Mouse (Mus musculus) cerebellum, adult 9-11 months (tissue): ENCODE measurements around the gene Slc10a1.

Experiments used
- DNase-seq: peaks from one replicate; pipeline ENCODE4 v3.0.0; 2022

Slc10a1 gene

DNA sequence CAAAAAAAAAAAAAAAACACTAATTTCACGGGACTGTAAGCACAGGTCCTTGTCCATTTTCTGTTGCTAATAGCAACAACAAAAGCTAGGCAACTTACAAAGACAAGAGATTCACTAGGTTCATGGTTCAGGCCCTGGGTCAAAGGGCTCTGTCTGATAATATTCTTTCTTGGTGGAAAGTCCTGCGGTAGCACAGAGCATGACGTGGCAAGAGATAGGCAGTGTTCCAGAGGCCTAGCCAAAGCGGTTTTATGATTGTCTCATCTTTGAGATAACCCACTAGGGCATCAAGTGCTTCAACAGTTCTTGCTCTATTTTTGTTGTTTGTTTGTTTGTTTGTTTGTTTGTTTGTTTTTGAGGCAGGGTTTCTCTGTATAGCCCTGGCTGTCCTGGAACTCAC lies 42.0 kb downstream of the Slc10a1 start:
- DNase-seq = no peak

DNA sequence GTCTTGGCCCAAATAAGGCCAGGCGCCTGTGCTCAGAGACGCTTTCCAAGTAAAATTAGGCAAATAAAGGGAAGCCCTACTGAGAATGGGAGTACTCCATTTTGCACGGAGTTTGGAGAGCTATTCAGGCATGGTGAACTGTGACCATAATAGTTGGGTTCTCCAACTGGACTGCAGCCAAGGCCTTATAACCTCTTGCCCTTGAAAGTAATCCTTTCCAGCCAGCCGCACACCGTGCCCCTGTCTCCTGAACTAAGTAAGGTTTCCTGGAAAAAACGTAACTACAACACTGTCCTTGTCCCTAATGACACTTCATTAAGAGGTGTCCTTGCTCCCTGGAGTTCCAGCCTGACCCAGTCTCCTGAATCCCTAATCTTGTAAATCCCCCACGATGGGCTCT lies 42.6 kb downstream of the Slc10a1 start:
- no peak for DNase-seq

DNA sequence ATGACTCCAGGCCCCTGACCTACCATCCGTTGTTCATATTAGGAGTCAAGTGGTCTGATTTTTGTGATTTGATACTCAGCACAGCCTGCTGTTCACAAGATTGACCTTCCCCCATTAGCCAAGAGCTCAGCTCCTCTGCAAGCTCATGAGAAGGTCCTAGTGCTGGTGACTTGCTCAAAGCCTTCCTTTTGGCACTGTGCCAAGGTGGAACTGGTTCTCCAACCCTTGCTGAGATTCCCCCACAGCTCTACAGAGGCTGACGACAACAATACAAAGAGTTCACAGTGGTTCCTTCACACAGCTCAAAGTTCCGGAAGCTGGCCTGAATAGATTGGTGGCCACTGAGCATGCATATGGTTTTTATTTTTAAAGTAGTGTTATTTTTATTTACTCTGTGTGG lies 44.3 kb downstream of the Slc10a1 start:
- no peak for DNase-seq

DNA sequence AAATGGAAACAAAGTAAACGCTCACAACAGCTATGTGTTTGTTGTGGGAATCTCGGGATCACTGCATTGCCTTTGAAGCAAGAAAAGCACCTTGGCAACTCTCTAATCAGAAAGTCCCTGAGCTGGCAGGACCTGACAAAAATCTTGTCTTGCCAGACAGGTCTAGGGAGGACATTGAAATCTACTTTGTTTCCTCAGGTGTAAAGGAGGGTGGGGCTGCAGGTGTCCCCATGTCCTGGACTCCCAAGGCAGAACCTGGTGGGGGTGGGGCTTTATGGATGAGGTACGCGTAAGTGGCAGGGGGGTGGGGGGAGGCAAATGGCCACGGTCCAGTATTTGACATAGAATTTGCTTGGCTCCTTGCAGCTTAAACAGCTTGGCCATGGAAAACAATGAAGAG lies 44.9 kb downstream of the Slc10a1 start:
- no peak for DNase-seq

DNA sequence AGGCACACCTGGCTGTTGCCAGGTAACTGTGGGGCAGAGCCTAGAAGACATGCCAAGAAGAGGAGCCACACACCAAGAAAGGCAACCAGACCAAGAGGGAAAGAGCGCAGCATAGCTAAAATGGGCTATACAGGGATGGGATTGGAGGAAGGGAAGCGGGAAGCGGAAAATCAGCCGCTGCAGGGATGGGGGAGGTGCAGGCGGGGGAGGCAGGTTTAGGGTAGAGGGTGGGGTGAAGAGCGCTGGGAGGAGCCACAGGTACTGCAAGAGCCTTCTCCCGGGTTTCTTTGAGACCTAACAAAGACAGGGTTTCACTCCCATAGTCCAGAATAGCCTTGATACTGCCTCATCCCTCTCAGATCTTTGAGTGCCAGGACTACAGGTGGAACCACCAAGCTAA lies 45.6 kb downstream of the Slc10a1 start:
- no peak for DNase-seq

DNA sequence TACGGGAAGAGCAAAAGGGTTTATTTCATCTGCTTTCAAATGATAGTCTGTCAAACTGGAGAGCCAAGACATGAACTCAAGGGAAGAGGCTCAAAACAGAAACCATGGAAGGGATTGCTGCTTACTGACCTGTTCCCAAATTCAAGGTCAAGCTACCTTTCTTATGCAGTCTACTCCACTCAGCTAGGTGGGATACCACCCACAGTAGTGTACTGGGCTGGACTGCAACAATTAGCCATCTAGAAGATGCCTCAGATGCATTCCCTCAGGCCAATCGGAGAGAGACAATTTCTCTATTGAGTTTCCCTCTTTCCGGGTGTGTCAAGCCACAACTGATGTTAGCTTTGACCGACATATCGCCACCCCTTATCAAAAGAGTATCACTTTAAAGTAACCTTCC lies 47.2 kb downstream of the Slc10a1 start:
- DNase-seq = no peak

DNA sequence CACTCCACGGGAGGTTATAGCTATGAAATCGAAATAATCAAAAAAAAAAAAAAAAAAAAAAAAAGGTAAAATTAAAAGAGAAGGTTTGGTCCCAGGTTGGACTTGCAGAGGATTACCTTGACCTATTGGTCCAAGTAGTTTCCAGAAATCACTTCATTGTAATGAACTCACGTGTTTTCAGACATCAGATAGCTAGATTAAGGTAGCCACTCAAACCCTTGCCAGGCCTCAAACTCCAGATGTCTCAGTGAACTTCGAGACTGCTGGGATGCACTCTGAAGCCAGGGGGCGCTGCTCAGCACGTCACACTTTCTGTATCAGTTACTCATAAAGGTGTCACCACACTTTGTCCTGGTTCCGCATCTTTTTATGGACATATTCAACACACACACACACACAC lies 50.7 kb downstream of the Slc10a1 start:
- no peak for DNase-seq

DNA sequence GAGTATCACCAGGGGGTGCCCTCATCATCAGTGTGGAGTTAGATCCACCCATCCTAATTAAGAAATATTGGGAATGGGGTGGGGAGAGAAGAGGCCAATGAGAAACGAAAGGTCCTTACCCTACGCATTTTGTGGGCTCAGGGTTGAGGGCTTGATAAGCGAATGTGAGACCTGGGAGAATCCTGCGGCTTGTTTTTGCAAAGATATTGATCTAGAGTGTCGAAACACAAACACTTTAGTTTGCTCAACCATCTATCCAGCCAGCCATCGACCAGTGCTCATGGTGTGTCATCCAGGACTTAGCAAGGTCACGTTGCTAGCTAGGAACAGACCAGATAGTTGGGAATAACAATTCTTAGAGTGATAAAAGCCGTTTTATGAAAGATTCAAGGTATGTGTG lies 58.9 kb downstream of the Slc10a1 start:
- DNase-seq = no peak
